ENCODE assay signal across 9 mouse cellular contexts in the genomic region with DNA sequence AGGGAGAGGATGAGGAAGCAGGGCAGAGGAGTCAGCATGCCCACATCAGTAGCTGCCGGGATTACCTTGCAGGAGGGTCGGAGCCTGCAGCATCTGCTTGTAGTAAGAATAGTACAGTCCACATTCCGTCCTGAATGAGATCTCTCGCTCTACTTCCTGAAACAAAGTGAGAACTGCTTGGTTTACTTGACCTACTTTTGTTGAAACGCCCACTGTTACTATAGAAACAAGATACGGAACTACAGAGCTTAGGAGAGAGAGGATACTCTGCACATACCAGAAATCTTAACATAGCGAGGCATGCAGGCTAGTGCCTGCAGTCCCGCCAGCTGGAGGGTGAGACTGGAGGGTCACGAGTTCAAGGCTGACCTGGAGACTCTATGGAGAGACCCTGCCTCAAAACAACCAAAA. TPM values are rescaled to one million over a fixed set of nuclear protein-coding genes. Genes with fewer than 3 reads are reported as not detected.
A peak's percentile ranks its signal among the peaks of the same experiment; 100 is the strongest.
DNase-seq lines count a peak whose midpoint lies in the region; ATAC-seq and TF ChIP-seq lines count a peak whose summit lies in the region.
"Had no signal": no experiment of that assay in that cellular context is flagged by ENCODE, and none has a peak within 500 bp of the region (broad histone marks: within the 10 kb centered on the region; RNA-seq: fewer than 3 reads in every experiment).

No protein-coding gene starts in this region.

- no peak overlapping the region for H3K4me2 ChIP-seq in midbrain, embryonic 11.5 days
- H3K4me2 ChIP-seq: liver, embryonic 13.5 days had no signal

- intact Hi-C loops in left cerebral cortex, postnatal 14 days (cut with DNase I): no loop called here
- intact Hi-C loops in left cerebral cortex, adult 2 months (cut with DNase I): loop anchor here (2.0 kb wide), 1 partner anchor 23 kb away; no protein-coding TSS in a partner anchor

- DNase-seq in left cerebral cortex, postnatal 14 days (ENCODE audit: low spot score in 2 of 2): peak; percentile 48 to 89
- DNase-seq in left cerebral cortex, adult 2 months (ENCODE audit: extremely low spot score in 1 of 2, low spot score in 2 of 2): no peak
- peak; percentile 28 for DNase-seq in lung, postnatal 14 days
- peak; percentile 52 for DNase-seq in thymus, postnatal 25 days
- no peak for DNase-seq in midbrain, embryonic 11.5 days (ENCODE audit: low spot score, missing footprints)
- DNase-seq in cerebellum, postnatal 4 days (ENCODE audit: low spot score in 2 of 2): no peak
- DNase-seq: liver, embryonic 13.5 days had no signal

- 90% methylated on average over 9 of the region's 9 CpGs for WGBS in midbrain, embryonic 11.5 days

- H3K9ac ChIP-seq in midbrain, embryonic 11.5 days (ENCODE audit: low read length): no peak overlapping the region
- H3K9ac ChIP-seq: liver, embryonic 13.5 days had no signal

- peaks cover 21% of the 10 kb centered on the region for H3K36me3 ChIP-seq in midbrain, embryonic 11.5 days (ENCODE audit: control insufficient read depth, insufficient read depth, low read length)

- TF ChIP-seq CTCF in left cerebral cortex, adult 2 months (IDR thresholded peaks at IDR 0.05): no peak

- no peaks in the 10 kb centered on the region for H3K9me3 ChIP-seq in midbrain, embryonic 11.5 days (ENCODE audit: control insufficient read depth, low read length)
- H3K9me3 ChIP-seq: liver, embryonic 13.5 days had no signal

- H3K4me1 ChIP-seq in midbrain, embryonic 11.5 days (ENCODE audit: control insufficient read depth, insufficient read depth, low read length): no peaks in the 10 kb centered on the region
- H3K4me1 ChIP-seq: liver, embryonic 13.5 days had no signal

- peak; percentile 82 for ATAC-seq in granulocyte monocyte progenitor cell, adult 5-6 weeks (replicated peaks; ENCODE audit: poor library complexity, severe bottlenecking)
- no peak for ATAC-seq in midbrain, embryonic 11.5 days (ENCODE audit: low FRiP score)

- H3K27me3 ChIP-seq in midbrain, embryonic 11.5 days (ENCODE audit: control insufficient read depth, insufficient read depth, low read length): no peaks in the 10 kb centered on the region
- H3K27me3 ChIP-seq: liver, embryonic 13.5 days had no signal

- H3K27ac ChIP-seq in left cerebral cortex, adult 2 months: no peak overlapping the region
- H3K27ac ChIP-seq in midbrain, embryonic 11.5 days (ENCODE audit: low read depth, low read length): no peak overlapping the region
- H3K27ac ChIP-seq: liver, embryonic 13.5 days had no signal

- no peak overlapping the region for H3K4me3 ChIP-seq in left cerebral cortex, adult 2 months
- no peak overlapping the region for H3K4me3 ChIP-seq in midbrain, embryonic 11.5 days (ENCODE audit: low read depth, low read length)
- H3K4me3 ChIP-seq: erythroblast, embryonic 14.5 days; liver, embryonic 13.5 days had no signal

RNA-seq across cellular contexts. Expression of a gene that starts 24.6 kb away (rescaled TPM):
- 10 to 100 TPM; 58.7 to 61.6 TPM for total RNA-seq in left cerebral cortex, postnatal 14 days (2021)
- total RNA-seq in left cerebral cortex, adult 2 months (2021): 10 to 100 TPM; 65.4 to 90.4 TPM
- total RNA-seq in granulocyte monocyte progenitor cell, adult 5-6 weeks (2014; fragmentation: Nextera tagmentation): 19.2 and 21.6 TPM in 2 replicates
- 17.7 and 33.2 TPM in 2 replicates for total RNA-seq in granulocyte monocyte progenitor cell, adult 5-6 weeks (2017)
- 37.2 and 38.5 TPM in 2 replicates for polyA plus RNA-seq in midbrain, embryonic 11.5 days (2014; fragmentation: Nextera tagmentation; extraction: Ambion mirVana)

Comparison
In these comparisons a context has a peak if more than half of its experiments do, and no peak if none do; other contexts are left out.
1. DNase-seq: peak in left cerebral cortex, postnatal 14 days (2 of 2), lung, postnatal 14 days (single experiment) and thymus, postnatal 25 days (single experiment); none in left cerebral cortex, adult 2 months (0 of 2), midbrain, embryonic 11.5 days (single experiment) and cerebellum, postnatal 4 days (0 of 2).